Mouse (Mus musculus) heart, embryonic 16.5 days (tissue): ENCODE results near the gene Sgms1. TPM values are rescaled to one million over a fixed set of nuclear protein-coding genes. Genes with fewer than 3 reads are reported as not detected.

ENCODE experiments used
- ATAC-seq: fragments of 200-750 bp; cut with Nextera tagmentation; replicated peaks from 2 replicates; pipeline ENCODE4 v1.8.0; 2017; ENCODE audit warnings: moderate number of reproducible peaks; ENCODE audit not compliant: insufficient read depth, low FRiP score; ENCODE audit errors: extremely low read depth
- H3K27ac ChIP-seq: fragments of 300-500 bp; sonication (generic); 2 replicates; pipeline ENCODE4 v1.5.1; 2014; ENCODE audit warnings: mild to moderate bottlenecking, low read length, control low read depth, moderate library complexity
- H3K27me3 ChIP-seq: fragments of 300-500 bp; sonication (generic); 2 replicates; pipeline ENCODE4 v1.6.1; 2014; ENCODE audit warnings: low read length, mixed read lengths; ENCODE audit not compliant: control insufficient read depth, insufficient read depth
- H3K36me3 ChIP-seq: fragments of 300-500 bp; sonication (generic); 2 replicates; pipeline ENCODE4 v1.6.1; 2014; ENCODE audit not compliant: control insufficient read depth, insufficient read depth
- H3K4me1 ChIP-seq: fragments of 300-500 bp; sonication (generic); 2 replicates; pipeline ENCODE4 v1.6.1; 2014; ENCODE audit warnings: low read length, mixed read lengths; ENCODE audit not compliant: control insufficient read depth, insufficient read depth
- H3K4me2 ChIP-seq: fragments of 300-500 bp; sonication (generic); 2 replicates; pipeline ENCODE4 v1.6.1; 2014; ENCODE audit warnings: low read depth, mild to moderate bottlenecking, control low read depth, low read length
- H3K4me3 ChIP-seq: fragments of 300-500 bp; sonication (generic); 2 replicates; pipeline ENCODE4 v1.5.1; 2014; ENCODE audit warnings: mild to moderate bottlenecking, control low read depth, low read length
- H3K9ac ChIP-seq: fragments of 300-500 bp; sonication (generic); 2 replicates; pipeline ENCODE4 v1.6.1; 2014; ENCODE audit warnings: low read length, control low read depth
- H3K9me3 ChIP-seq: fragments of 300-500 bp; sonication (generic); replicated peaks from 2 replicates; pipeline ENCODE4 v1.6.1; 2016; ENCODE audit warnings: low read length; ENCODE audit not compliant: control insufficient read depth
- WGBS: fragments of 180-500 bp; shearing (Covaris S2); extraction: QIAGEN DNeasy Blood & Tissue Kit; methylation state at CpG from one replicate; pipeline ENCODE4 v1.1.7; 2014; 5-methylcytosine and 5-hydroxymethylcytosine counted together
- polyA plus RNA-seq: library from polyadenylated mRNA; unstranded; fragments of >200 nt; fragmentation: Nextera tagmentation; extraction: Ambion mirVana; gene quantifications from 2 replicates; pipeline ENCODE4 v1.2.1, GENCODE M21; 2015

The Sgms1 gene
- polyA plus RNA-seq, 1 experiment from 2014 or later = 40.1 TPM

DNA sequence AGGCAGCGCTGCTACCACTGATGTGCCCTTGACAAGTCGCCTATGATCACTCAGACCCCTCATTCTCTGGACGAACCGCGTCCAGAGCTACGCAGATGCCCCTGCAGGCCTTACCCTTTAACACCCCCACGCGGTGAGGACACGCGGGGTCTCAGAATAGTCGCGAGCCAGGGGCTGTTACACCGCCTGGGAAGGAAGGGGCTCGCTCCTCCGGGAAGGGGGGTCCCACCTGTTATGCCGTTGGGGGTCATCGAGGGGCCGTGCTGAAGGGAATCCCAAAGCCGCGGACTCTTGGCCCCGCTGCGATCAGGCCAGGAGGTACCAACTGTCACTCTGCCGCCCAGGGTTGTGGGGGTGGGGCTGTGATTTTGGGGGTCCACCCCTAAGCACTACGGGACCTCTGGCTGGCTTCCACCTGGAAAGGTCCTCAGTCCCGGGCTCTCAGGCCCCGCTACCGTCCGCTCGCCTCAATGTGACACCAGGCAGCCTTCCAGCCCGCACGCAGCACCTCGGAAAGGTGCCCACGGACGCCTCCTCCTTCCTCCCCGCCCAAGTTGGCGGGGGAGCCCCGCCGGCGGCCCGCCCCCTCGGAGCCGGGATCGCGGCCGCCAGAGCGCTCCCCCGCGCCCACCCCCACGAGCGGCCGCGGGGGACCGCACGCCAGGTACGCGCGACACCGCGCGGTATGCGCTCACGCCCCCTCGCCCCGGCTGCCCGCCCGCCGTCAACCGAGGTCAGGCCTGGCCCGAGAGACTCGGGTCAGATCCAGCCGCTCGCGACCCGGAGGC is 1.9 kb downstream of the Sgms1 start:
- peak; percentile 8; the same call in 1 of the 2 replicates for ATAC-seq
- H3K4me1 ChIP-seq = peaks cover 17% of the 10 kb centered on the region
- WGBS = 0% methylated on average over 68 of the region's 74 CpGs

DNA sequence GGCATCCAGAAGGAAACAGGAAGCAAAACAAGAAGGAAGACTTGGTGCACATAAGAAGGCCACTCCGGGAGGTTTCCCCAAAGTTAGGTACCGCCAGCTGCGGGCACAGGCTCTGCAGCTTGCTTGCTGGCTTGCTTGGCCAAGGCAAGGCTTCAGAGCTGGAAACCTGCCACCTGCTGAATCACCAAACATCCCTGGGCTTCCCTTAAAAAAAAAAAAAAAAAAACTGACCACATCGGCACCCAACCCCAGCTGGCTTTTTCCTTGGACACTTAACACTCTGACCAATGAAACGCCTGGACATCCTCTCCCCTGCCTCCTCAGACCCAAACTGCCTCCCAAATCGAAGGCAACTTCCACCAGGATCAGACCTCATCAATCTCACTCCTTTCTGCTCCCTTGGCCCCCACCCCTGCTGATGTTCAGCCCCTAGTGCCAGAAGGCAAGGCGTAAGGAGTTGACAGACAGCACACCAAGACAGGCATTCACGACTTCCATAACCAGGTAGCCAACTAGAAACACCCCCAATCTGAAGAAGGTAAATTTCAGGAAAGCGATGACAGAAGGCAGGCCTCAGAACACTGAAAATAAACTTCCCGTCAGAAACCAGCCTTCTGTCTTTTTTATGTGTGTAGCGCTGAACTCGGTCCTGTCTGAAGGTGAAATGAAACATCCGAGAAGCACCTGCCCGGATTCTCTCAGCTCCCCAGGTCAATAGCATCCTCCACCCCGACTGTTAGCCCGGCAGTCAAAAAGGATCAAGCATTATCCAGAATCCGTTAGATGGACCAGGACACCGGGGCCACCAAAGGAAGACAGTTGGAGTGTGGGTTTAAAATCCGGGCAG is 2.7 kb downstream of the Sgms1 start:
- peaks cover 17% of the 10 kb centered on the region for H3K4me1 ChIP-seq
- H3K9ac ChIP-seq = peak overlapping the region; percentile 89
- no peak for ATAC-seq
- no peaks in the 10 kb centered on the region for H3K27me3 ChIP-seq
- H3K36me3 ChIP-seq = no peaks in the 10 kb centered on the region
- peak overlapping the region; percentile 24 for H3K27ac ChIP-seq
- peak overlapping the region; percentile 93 for H3K4me2 ChIP-seq
- H3K4me3 ChIP-seq = peak overlapping the region; percentile 95
- H3K9me3 ChIP-seq = no peaks in the 10 kb centered on the region
- WGBS = 14% methylated on average over 19 of the region's 19 CpGs

More for the DNA sequence above, 1.9 kb downstream of the Sgms1 start:
- Histone ChIP-seq H3K4me2 (peak overlapping the region; percentile 93), H3K27me3 (no peaks in the 10 kb centered on the region), H3K9ac (peak overlapping the region; percentile 89), H3K4me3 (peak overlapping the region; percentile 95), H3K36me3 (no peaks in the 10 kb centered on the region), H3K9me3 (no peaks in the 10 kb centered on the region), H3K27ac (peak overlapping the region; percentile 99)

DNA sequence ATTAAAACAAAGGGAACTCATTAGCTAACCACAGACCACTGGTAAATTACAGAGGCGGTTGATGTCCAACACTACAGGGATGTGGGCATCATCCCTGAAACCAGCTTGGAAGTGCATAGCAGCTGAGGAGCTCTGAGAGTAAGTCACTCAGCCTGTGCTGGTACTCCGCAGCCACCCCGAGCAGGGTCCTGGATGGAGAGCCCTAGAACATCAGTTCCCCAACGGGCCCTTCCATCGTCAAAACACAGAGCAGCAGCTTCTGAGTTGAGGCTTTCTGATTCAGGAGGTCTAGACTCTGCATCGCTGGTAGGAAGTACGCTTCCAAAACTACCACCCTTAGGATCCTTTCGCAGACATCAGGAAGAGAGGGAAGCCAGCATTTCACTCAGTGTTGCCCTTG is 5.8 kb downstream of the Sgms1 start:
- H3K27ac ChIP-seq = no peak overlapping the region
- H3K27me3 ChIP-seq = no peaks in the 10 kb centered on the region
- no peak overlapping the region for H3K4me2 ChIP-seq
- no peaks in the 10 kb centered on the region for H3K9me3 ChIP-seq
- H3K9ac ChIP-seq = no peak overlapping the region
- 91% methylated on average over 8 of the region's 8 CpGs for WGBS
- no peak overlapping the region for H3K4me3 ChIP-seq
- ATAC-seq = no peak
- no peaks in the 10 kb centered on the region for H3K36me3 ChIP-seq
- H3K4me1 ChIP-seq = peaks cover 29% of the 10 kb centered on the region

DNA sequence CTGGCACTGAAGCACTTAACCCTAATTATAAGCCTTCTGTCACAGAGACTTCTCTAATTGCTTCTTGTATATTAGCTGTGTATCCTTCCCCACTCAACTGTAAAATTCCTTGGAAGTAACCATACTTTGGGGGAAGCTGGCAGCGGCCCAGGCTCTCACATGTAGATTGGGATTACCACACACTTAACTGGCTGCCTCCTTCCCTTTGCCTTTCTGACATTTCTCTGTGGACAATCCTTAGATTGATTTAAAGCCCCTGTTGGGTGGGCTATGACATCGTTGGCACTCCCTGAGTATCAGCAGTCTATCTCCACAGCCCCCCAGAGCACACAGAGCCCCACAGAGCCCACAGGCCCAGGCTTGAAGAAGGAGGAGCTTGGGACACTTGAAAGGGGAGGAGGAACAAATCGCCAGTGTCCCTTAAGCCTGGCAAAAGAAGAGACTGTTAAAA is 8.0 kb downstream of the Sgms1 start:
- 64% methylated on average over 3 of the region's 3 CpGs for WGBS
- Histone ChIP-seq H3K36me3 (no peaks in the 10 kb centered on the region), H3K4me3 (no peak overlapping the region), H3K4me2 (no peak overlapping the region), H3K27me3 (no peaks in the 10 kb centered on the region), H3K4me1 (peaks cover 43% of the 10 kb centered on the region), H3K9ac (no peak overlapping the region), H3K27ac (no peak overlapping the region), H3K9me3 (no peaks in the 10 kb centered on the region)
- ATAC-seq = no peak

DNA sequence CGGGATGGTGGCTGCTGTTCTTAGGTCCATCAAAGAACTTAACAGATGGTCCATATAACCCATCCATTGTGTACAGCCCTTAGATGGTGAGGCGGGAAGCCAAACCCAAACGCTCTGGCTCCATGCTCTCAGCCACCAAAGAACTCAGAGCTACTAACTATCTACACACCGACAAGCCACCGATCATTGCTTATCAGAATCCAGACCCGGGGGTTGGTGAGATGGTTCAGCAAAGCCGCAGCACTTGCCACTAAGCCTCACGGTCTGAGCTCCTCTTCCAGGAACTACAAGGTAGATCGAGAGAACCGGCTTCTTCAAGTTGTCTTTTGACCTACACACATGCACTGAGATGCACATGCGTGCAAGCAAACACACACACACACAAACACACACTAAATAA is 8.8 kb downstream of the Sgms1 start:
- ATAC-seq = no peak
- WGBS = 81% methylated on average over 11 of the region's 11 CpGs
- Histone ChIP-seq H3K4me3 (no peak overlapping the region), H3K9ac (no peak overlapping the region), H3K27ac (no peak overlapping the region), H3K36me3 (no peaks in the 10 kb centered on the region), H3K27me3 (no peaks in the 10 kb centered on the region), H3K4me2 (no peak overlapping the region), H3K9me3 (no peaks in the 10 kb centered on the region), H3K4me1 (peaks cover 43% of the 10 kb centered on the region)

DNA sequence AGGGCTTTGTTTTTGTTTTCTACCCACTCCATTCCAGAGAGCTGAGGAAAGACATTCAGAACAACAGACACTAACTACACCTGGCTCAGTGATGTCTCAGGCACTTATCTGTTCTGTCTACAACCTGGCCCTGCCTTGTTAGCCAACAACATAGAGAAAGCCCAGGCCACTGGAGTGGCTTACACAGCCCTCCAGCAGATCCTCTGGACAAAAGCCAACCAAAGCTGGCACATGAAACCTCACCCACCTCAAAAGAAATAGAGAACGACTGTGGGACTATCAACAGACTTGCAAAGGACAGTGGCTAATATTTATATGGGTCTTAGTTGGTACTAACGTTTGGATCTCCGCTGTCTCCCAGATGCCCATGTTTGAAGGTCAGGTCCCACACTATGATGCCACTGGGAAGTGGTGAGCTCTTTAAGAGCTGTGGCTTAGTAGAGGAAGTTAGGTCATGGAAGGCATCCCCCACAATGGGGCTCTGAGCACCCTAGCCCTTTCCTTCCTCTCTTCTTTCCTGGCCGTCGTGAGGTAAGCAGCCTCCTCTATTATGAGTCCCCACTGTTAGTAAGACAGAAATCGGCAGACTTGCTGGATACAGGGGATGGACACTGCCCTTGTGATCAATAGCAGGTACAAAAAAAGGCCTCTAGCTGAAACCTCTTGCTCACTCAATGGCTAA is 10.1 kb downstream of the Sgms1 start:
- 56% methylated on average over 6 of the region's 6 CpGs for WGBS
- no peak overlapping the region for H3K4me3 ChIP-seq
- no peaks in the 10 kb centered on the region for H3K36me3 ChIP-seq
- H3K9ac ChIP-seq = no peak overlapping the region
- no peaks in the 10 kb centered on the region for H3K27me3 ChIP-seq
- H3K9me3 ChIP-seq = no peaks in the 10 kb centered on the region
- no peak for ATAC-seq
- no peak overlapping the region for H3K4me2 ChIP-seq
- H3K4me1 ChIP-seq = peaks cover 46% of the 10 kb centered on the region
- no peak overlapping the region for H3K27ac ChIP-seq

DNA sequence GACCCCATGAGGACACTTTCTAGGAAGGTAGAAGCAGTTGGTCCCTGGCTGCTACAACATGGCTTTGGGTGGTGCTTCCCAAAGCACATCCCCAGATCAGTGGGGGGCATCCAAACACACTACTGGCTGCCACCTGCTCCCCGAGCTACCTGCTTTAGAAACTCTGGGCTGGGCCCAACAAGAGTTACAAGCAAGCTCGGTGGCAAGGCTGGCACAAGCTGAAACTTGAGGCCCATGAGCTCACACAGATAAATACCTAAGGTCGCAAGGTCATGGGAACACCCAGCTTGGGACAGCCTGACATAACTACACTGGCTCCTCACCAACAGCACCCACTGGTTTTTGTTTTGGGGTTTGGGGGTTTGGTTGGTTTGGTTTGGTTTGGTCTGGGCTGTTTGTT is 10.9 kb downstream of the Sgms1 start:
- H3K36me3 ChIP-seq = no peaks in the 10 kb centered on the region
- no peak overlapping the region for H3K9ac ChIP-seq
- H3K4me2 ChIP-seq = no peak overlapping the region
- WGBS = 64% methylated on average over 3 of the region's 3 CpGs
- H3K4me3 ChIP-seq = no peak overlapping the region
- ATAC-seq = no peak
- no peaks in the 10 kb centered on the region for H3K27me3 ChIP-seq
- H3K27ac ChIP-seq = no peak overlapping the region
- no peaks in the 10 kb centered on the region for H3K9me3 ChIP-seq
- peaks cover 54% of the 10 kb centered on the region for H3K4me1 ChIP-seq

DNA sequence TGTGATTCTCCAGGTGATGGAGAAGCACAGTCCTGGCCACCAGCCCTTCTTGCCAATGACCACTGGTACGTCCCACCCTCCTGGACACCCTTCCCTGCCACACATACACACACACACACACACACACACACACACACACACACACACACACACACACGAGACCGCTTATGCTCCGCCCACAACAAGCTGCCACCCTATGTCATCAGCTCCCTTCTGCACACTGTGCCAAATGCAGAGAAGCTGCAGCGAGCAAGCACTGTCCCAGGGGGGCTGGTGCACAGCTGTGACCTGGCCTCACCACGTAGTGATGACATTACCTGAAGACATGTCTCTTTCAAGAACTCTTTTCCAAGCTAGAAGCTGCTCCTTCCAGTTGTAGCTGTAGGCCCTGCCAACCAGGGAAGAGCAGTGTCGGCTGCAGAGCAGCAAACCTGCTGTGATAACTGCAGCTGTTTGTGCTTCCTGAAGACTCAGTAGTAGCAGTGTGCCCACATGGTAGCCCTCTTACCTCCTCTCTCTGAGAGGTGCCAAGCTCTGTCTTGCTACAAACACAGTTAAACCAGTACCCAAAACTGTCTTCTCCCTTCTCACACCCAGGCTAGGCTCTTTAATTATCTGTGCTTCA is 11.7 kb downstream of the Sgms1 start:
- WGBS = 60% methylated on average over 7 of the region's 7 CpGs
- Histone ChIP-seq H3K4me3 (no peak overlapping the region), H3K27ac (no peak overlapping the region), H3K9ac (no peak overlapping the region), H3K36me3 (no peaks in the 10 kb centered on the region), H3K4me1 (peaks cover 61% of the 10 kb centered on the region), H3K9me3 (no peaks in the 10 kb centered on the region), H3K27me3 (no peaks in the 10 kb centered on the region), H3K4me2 (no peak overlapping the region)
- no peak for ATAC-seq
